Mouse (Mus musculus) heart, adult 2 months (tissue): ENCODE measurements around the gene Fkbp1b.

Source experiments
- CTCF ChIP-seq: fragments of 200-600 bp; IDR thresholded peaks from 2 replicates; pipeline ENCODE4 v1.8.1; 2022; ENCODE audit warnings: antibody characterized with exemption, mild to moderate bottlenecking, moderate library complexity
- EP300 ChIP-seq: fragments of 200-500 bp; IDR thresholded peaks from 2 replicates; pipeline ENCODE4 v1.6.1; 2011; ENCODE audit warnings: low read depth, low read length, control low read depth; ENCODE audit not compliant: insufficient read depth
- POLR2A ChIP-seq: fragments of 200-500 bp; IDR thresholded peaks from 2 replicates; pipeline ENCODE4 v1.6.1; 2011; ENCODE audit warnings: mild to moderate bottlenecking, low read depth, low read length, control low read depth; ENCODE audit not compliant: insufficient read depth

GRCm38 (mm10) chr12:4813636-4814035 lies 27.8 kb downstream of the Fkbp1b start:
- no peak for TF ChIP-seq CTCF
- no peak for TF ChIP-seq POLR2A
- TF ChIP-seq EP300 = no peak
